Mouse (Mus musculus): ENCODE results near the gene Kctd13. TPM values are rescaled to one million over a fixed set of nuclear protein-coding genes. Genes with fewer than 3 reads are reported as not detected.

Gene Kctd13
- polyA plus RNA-seq, 1 experiment, result 38.8 TPM

DNA sequence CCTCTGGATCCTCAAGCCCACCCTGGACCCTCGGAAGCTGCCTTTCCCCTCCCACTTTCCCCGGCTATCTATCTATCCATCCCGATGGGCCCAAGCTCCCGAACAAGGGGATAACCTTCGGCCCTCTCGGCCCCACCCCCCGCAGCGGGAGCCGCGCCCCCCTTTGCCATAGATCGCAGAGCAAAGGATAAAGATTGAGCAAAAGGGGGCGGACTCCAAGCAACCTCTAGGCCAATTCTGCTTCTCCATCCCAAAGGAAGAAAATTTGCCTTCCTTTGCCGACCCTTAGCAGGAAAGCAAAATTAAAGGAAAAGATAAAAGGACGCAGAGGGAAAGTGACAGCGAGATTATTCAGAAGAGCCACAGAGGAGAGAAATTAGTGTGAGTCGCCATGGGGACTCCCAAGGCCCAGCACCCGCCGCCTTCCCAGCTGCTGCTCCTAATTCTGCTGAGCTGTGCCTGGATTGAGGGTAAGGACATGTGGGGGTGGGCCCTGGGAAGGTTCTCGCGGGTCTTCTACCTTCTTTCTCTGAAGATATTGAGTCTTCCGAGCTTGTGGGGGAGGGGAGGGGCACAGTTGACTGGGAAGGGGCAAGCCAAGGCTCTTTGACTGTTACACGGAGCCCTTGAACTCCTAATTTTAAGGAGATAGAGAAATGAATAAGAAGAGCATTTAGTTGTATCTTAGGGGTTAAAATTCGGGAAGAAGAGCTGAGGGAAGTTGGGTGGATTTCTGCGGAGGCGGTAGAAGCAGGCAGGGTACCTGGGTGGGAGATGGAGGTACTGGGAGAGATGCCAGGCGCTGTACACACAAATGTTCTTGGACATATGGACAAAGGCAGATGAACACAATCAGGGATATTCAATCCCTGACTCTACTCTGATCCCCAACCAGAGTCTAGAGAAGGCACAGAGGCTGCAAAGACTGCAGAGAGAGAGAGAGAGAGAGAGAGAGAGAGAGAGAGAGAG lies 22.3 kb downstream of the Kctd13 start:
- H3K4me3 ChIP-seq (ENCODE audit: control insufficient read depth, insufficient read depth, low read length), result no peak overlapping the region
- TF ChIP-seq POLR2A (IDR thresholded peaks at IDR 0.05; ENCODE audit: control insufficient read depth, extremely low read depth, insufficient read depth, low read length, poor library complexity) (no peak), CTCF (IDR thresholded peaks at IDR 0.05; ENCODE audit: borderline replicate concordance, control insufficient read depth, extremely low read depth, insufficient read depth, low read length, poor library complexity) (no peak)
- H3K36me3 ChIP-seq (ENCODE audit: control insufficient read depth, insufficient read depth, low read length), result no peaks in the 10 kb centered on the region
- WGBS, result 18% methylated on average over 26 of the region's 26 CpGs
- peaks cover 2% of the 10 kb centered on the region; the same call in 1 of the 2 replicates for H3K27me3 ChIP-seq (ENCODE audit: control insufficient read depth, insufficient read depth, low read length)
- H3K4me1 ChIP-seq (replicated peaks; ENCODE audit: control insufficient read depth, insufficient read depth, low read length), result peaks cover 11% of the 10 kb centered on the region
- H3K27ac ChIP-seq (ENCODE audit: control insufficient read depth, insufficient read depth, low read length), result no peak overlapping the region
- DNase-seq, result no peak

- no peaks in the 10 kb centered on the region for H3K36me3 ChIP-seq (ENCODE audit: control insufficient read depth, insufficient read depth, low read length)
- DNase-seq, result no peak
- TF ChIP-seq POLR2A (IDR thresholded peaks at IDR 0.05; ENCODE audit: control insufficient read depth, extremely low read depth, insufficient read depth, low read length, poor library complexity) (no peak), CTCF (IDR thresholded peaks at IDR 0.05; ENCODE audit: borderline replicate concordance, control insufficient read depth, extremely low read depth, insufficient read depth, low read length, poor library complexity) (no peak)
- no peak overlapping the region for H3K27ac ChIP-seq (ENCODE audit: control insufficient read depth, insufficient read depth, low read length)
- no peak overlapping the region for H3K4me3 ChIP-seq (ENCODE audit: control insufficient read depth, insufficient read depth, low read length)
- WGBS, result 54% methylated on average over 4 of the region's 4 CpGs
- peaks cover 2% of the 10 kb centered on the region; the same call in 1 of the 2 replicates for H3K27me3 ChIP-seq (ENCODE audit: control insufficient read depth, insufficient read depth, low read length)
- peaks cover 11% of the 10 kb centered on the region for H3K4me1 ChIP-seq (replicated peaks; ENCODE audit: control insufficient read depth, insufficient read depth, low read length)
Measured at GRCm38 (mm10) chr7:126951741-126952140, 23.1 kb downstream of the Kctd13 start.

GRCm38 (mm10) chr7:126952646-126953045 lies 24.0 kb downstream of the Kctd13 start:
- no peak overlapping the region for H3K27ac ChIP-seq (ENCODE audit: control insufficient read depth, insufficient read depth, low read length)
- peaks cover 11% of the 10 kb centered on the region for H3K4me1 ChIP-seq (replicated peaks; ENCODE audit: control insufficient read depth, insufficient read depth, low read length)
- peaks cover 2% of the 10 kb centered on the region; the same call in 1 of the 2 replicates for H3K27me3 ChIP-seq (ENCODE audit: control insufficient read depth, insufficient read depth, low read length)
- no peak for DNase-seq
- H3K36me3 ChIP-seq (ENCODE audit: control insufficient read depth, insufficient read depth, low read length), result no peaks in the 10 kb centered on the region
- H3K4me3 ChIP-seq (ENCODE audit: control insufficient read depth, insufficient read depth, low read length), result no peak overlapping the region
- 4% methylated on average over 8 of the region's 8 CpGs for WGBS
- no peak for TF ChIP-seq POLR2A (IDR thresholded peaks at IDR 0.05; ENCODE audit: control insufficient read depth, extremely low read depth, insufficient read depth, low read length, poor library complexity)
- no peak for TF ChIP-seq CTCF (IDR thresholded peaks at IDR 0.05; ENCODE audit: borderline replicate concordance, control insufficient read depth, extremely low read depth, insufficient read depth, low read length, poor library complexity)

DNA sequence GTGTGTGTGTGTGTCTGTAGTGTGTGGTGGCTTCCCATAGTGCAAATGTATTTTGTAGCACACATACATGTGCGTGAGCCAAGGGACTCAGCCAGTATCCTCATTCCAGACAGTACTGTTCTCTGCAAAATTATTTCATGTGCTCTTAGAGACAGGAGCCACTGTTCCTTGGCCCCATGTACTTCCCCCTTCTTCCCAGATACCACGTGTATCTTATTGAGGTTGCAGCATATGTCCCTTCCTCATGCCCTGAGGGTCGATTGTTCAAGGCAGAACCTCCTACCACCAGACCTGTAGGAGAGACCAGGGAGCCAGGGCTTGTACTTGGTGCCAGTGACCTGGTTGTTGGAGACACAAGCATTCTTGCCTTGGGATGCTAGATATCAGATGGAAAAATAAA lies 26.4 kb downstream of the Kctd13 start:
- Histone ChIP-seq H3K36me3 (ENCODE audit: control insufficient read depth, insufficient read depth, low read length) (no peaks in the 10 kb centered on the region), H3K4me3 (ENCODE audit: control insufficient read depth, insufficient read depth, low read length) (no peak overlapping the region), H3K4me1 (replicated peaks; ENCODE audit: control insufficient read depth, insufficient read depth, low read length) (0 out of 2 replicates have a peak, but pooled peaks cover 5% of the 10 kb centered on the region), H3K27me3 (ENCODE audit: control insufficient read depth, insufficient read depth, low read length) (peaks cover 2% of the 10 kb centered on the region; the same call in 1 of the 2 replicates), H3K27ac (ENCODE audit: control insufficient read depth, insufficient read depth, low read length) (no peak overlapping the region)
- WGBS, result 35% methylated on average over 3 of the region's 3 CpGs
- no peak for TF ChIP-seq POLR2A (IDR thresholded peaks at IDR 0.05; ENCODE audit: control insufficient read depth, extremely low read depth, insufficient read depth, low read length, poor library complexity)
- no peak for TF ChIP-seq CTCF (IDR thresholded peaks at IDR 0.05; ENCODE audit: borderline replicate concordance, control insufficient read depth, extremely low read depth, insufficient read depth, low read length, poor library complexity)
- no peak for DNase-seq

GRCm38 (mm10) chr7:126959780-126960179 lies 31.1 kb downstream of the Kctd13 start:
- H3K27ac ChIP-seq (ENCODE audit: control insufficient read depth, insufficient read depth, low read length), result no peak overlapping the region
- no peaks in the 10 kb centered on the region for H3K4me1 ChIP-seq (replicated peaks; ENCODE audit: control insufficient read depth, insufficient read depth, low read length)
- no peaks in the 10 kb centered on the region for H3K27me3 ChIP-seq (ENCODE audit: control insufficient read depth, insufficient read depth, low read length)
- H3K4me3 ChIP-seq (ENCODE audit: control insufficient read depth, insufficient read depth, low read length), result no peak overlapping the region
- 57% methylated on average over 9 of the region's 9 CpGs for WGBS
- TF ChIP-seq CTCF (IDR thresholded peaks at IDR 0.05; ENCODE audit: borderline replicate concordance, control insufficient read depth, extremely low read depth, insufficient read depth, low read length, poor library complexity) (no peak), POLR2A (IDR thresholded peaks at IDR 0.05; ENCODE audit: control insufficient read depth, extremely low read depth, insufficient read depth, low read length, poor library complexity) (no peak)
- DNase-seq, result no peak
- H3K36me3 ChIP-seq (ENCODE audit: control insufficient read depth, insufficient read depth, low read length), result no peaks in the 10 kb centered on the region

- Histone ChIP-seq H3K4me1 (replicated peaks; ENCODE audit: control insufficient read depth, insufficient read depth, low read length) (no peaks in the 10 kb centered on the region), H3K4me3 (ENCODE audit: control insufficient read depth, insufficient read depth, low read length) (no peak overlapping the region), H3K36me3 (ENCODE audit: control insufficient read depth, insufficient read depth, low read length) (no peaks in the 10 kb centered on the region), H3K27me3 (ENCODE audit: control insufficient read depth, insufficient read depth, low read length) (no peaks in the 10 kb centered on the region), H3K27ac (ENCODE audit: control insufficient read depth, insufficient read depth, low read length) (no peak overlapping the region)
- DNase-seq, result no peak
- TF ChIP-seq POLR2A (IDR thresholded peaks at IDR 0.05; ENCODE audit: control insufficient read depth, extremely low read depth, insufficient read depth, low read length, poor library complexity) (no peak), CTCF (IDR thresholded peaks at IDR 0.05; ENCODE audit: borderline replicate concordance, control insufficient read depth, extremely low read depth, insufficient read depth, low read length, poor library complexity) (no peak)
- WGBS, result 100% methylated on average over 5 of the region's 5 CpGs
Measured at GRCm38 (mm10) chr7:126961095-126961494, 32.4 kb downstream of the Kctd13 start.

Data from thymus, adult 2 months (tissue).